In genomic region chr1:181462906-181463179, GRCm38 (mm10) we compare ENCODE assay signal across 32 mouse cellular contexts. TPM values are rescaled to one million over a fixed set of nuclear protein-coding genes. Genes with fewer than 3 reads are reported as not detected.
"Had no signal": no experiment of that assay in that cellular context is flagged by ENCODE, and none has a peak within 500 bp of the region (broad histone marks: within the 10 kb centered on the region; RNA-seq: fewer than 3 reads in every experiment).

No protein-coding gene starts in this region.

- DNase-seq: heart, adult 2 months; heart, postnatal 10 days; heart, postnatal 14 days; heart, postnatal 36 days; heart, postnatal 4 days; kidney, adult 11 months; kidney, adult 18-20 months; kidney, adult 2 months; kidney, adult 8-10 months; kidney, adult 9 months; kidney, postnatal 10 days; kidney, postnatal 14 days; kidney, postnatal 25 days; kidney, postnatal 36 days; kidney, postnatal 4 days had no signal

- H3K27ac ChIP-seq: heart, adult 2 months; heart, embryonic 10.5 days; heart, embryonic 13.5 days; heart, embryonic 15.5 days; hindbrain, embryonic 10.5 days; hindbrain, embryonic 12.5 days; hindbrain, embryonic 13.5 days; hindbrain, embryonic 14.5 days; hindbrain, embryonic 15.5 days; hindbrain, postnatal 0 days; intestine, embryonic 15.5 days; kidney, embryonic 15.5 days; kidney, postnatal 0 days had no signal

- H3K4me3 ChIP-seq: heart, adult 2 months; heart, embryonic 10.5 days; heart, embryonic 12.5 days; heart, embryonic 13.5 days; heart, embryonic 15.5 days; hindbrain, embryonic 10.5 days; hindbrain, embryonic 12.5 days; hindbrain, embryonic 13.5 days; hindbrain, embryonic 15.5 days; intestine, embryonic 15.5 days; kidney, embryonic 15.5 days; left cerebral cortex, adult 2 months had no signal

RNA-seq across cellular contexts. Expression of gene Ccdc121, which starts 48.4 kb away (rescaled TPM):
- total RNA-seq: heart, adult 2 months; heart, adult 8-10 months; heart, postnatal 10 days; heart, postnatal 14 days; heart, postnatal 25 days; heart, postnatal 36 days; heart, postnatal 4 days; hematopoietic stem cell, adult 5-6 weeks had no signal
